Mouse (Mus musculus) forebrain, embryonic 13.5 days (tissue): ENCODE measurements around the gene Olfr480. TPM values are rescaled to one million over a fixed set of nuclear protein-coding genes. Genes with fewer than 3 reads are reported as not detected.

Experiments used
- ATAC-seq: fragments of 200-750 bp; cut with Nextera tagmentation; 2 replicates; pipeline ENCODE4 v1.8.0; 2017
- H3K27ac ChIP-seq: fragments of 300-500 bp; sonication (generic); 2 replicates; pipeline ENCODE4 v1.5.1; 2015; ENCODE audit warnings: inconsistent platforms, mild to moderate bottlenecking, moderate library complexity
- H3K27me3 ChIP-seq: fragments of 300-500 bp; sonication (generic); 2 replicates; pipeline ENCODE4 v1.6.1; 2015; ENCODE audit warnings: mild to moderate bottlenecking, inconsistent platforms
- H3K36me3 ChIP-seq: fragments of 300-500 bp; sonication (generic); 2 replicates; pipeline ENCODE4 v1.6.1; 2015; ENCODE audit warnings: mild to moderate bottlenecking, inconsistent platforms; ENCODE audit not compliant: poor library complexity, severe bottlenecking
- H3K4me1 ChIP-seq: fragments of 300-500 bp; sonication (generic); 2 replicates; pipeline ENCODE4 v1.6.1; 2015; ENCODE audit warnings: inconsistent platforms
- H3K4me2 ChIP-seq: fragments of 300-500 bp; sonication (generic); 2 replicates; pipeline ENCODE4 v1.6.1; 2015; ENCODE audit warnings: inconsistent platforms, mild to moderate bottlenecking, moderate library complexity
- H3K4me3 ChIP-seq: fragments of 300-500 bp; sonication (generic); 2 replicates; pipeline ENCODE4 v1.5.1; 2015; ENCODE audit warnings: mild to moderate bottlenecking, inconsistent platforms
- H3K9ac ChIP-seq: fragments of 300-500 bp; sonication (generic); 2 replicates; pipeline ENCODE4 v1.6.1; 2015; ENCODE audit warnings: mild to moderate bottlenecking, inconsistent platforms
- H3K9me3 ChIP-seq: fragments of 300-500 bp; sonication (generic); replicated peaks from 2 replicates; pipeline ENCODE4 v1.6.1; 2016; ENCODE audit warnings: inconsistent platforms
- WGBS: fragments of 180-500 bp; shearing (Covaris S2); methylation state at CpG from one replicate; pipeline ENCODE4 v1.1.7; 2015; 5-methylcytosine and 5-hydroxymethylcytosine counted together
- polyA plus RNA-seq: library from polyadenylated mRNA; unstranded; fragments of >200 nt; fragmentation: Nextera tagmentation; extraction: Ambion mirVana; gene quantifications from 2 replicates; pipeline ENCODE4 v1.2.1, GENCODE M21; 2015

Olfr480 gene
- polyA plus RNA-seq: not detected in 2 replicates

- Histone ChIP-seq H3K27ac (no peak within 1 kb of the TSS), H3K9ac (no peak within 1 kb of the TSS), H3K27me3 (no peaks in the 10 kb centered on the region), H3K36me3 (no peaks in the 10 kb centered on the region), H3K9me3 (peaks cover 6% of the 10 kb centered on the region; the same call in 1 of the 2 replicates), H3K4me3 (no peak within 1 kb of the TSS), H3K4me1 (no peaks in the 10 kb centered on the region), H3K4me2 (no peak within 1 kb of the TSS)
- WGBS: 88% methylated on average over 1 of the region's 1 CpGs
- no peak for ATAC-seq
Observed at GRCm38 (mm10) chr7:108067246-108067645, at the start of gene Olfr480. Gene Olfr480 (minus strand): TSS chr7:108067346.

GRCm38 (mm10) chr7:108100549-108100948 is 33.4 kb upstream of the Olfr480 start, which contains the start of gene Olfr483:
Gene Olfr483 (plus strand): TSS chr7:108100849.
- Histone ChIP-seq H3K9me3 (no peaks in the 10 kb centered on the region), H3K27me3 (no peaks in the 10 kb centered on the region), H3K27ac (no peak within 1 kb of the TSS), H3K36me3 (no peaks in the 10 kb centered on the region), H3K4me1 (no peaks in the 10 kb centered on the region), H3K4me3 (no peak within 1 kb of the TSS), H3K4me2 (no peak within 1 kb of the TSS), H3K9ac (no peak within 1 kb of the TSS)
- 92% methylated on average over 1 of the region's 1 CpGs for WGBS
- ATAC-seq: no peak

GRCm38 (mm10) chr7:108097486-108097885 is 30.3 kb upstream of the Olfr480 start, which contains the start of gene Olfr482:
Gene Olfr482 (minus strand): TSS chr7:108097586.
- H3K4me2 ChIP-seq: no peak within 1 kb of the TSS
- H3K9me3 ChIP-seq: no peaks in the 10 kb centered on the region
- ATAC-seq: no peak
- H3K36me3 ChIP-seq: no peaks in the 10 kb centered on the region
- H3K27me3 ChIP-seq: no peaks in the 10 kb centered on the region
- H3K4me3 ChIP-seq: no peak within 1 kb of the TSS
- WGBS: 90% methylated on average over 1 of the region's 1 CpGs
- no peaks in the 10 kb centered on the region for H3K4me1 ChIP-seq
- H3K9ac ChIP-seq: no peak within 1 kb of the TSS
- H3K27ac ChIP-seq: no peak within 1 kb of the TSS

- H3K36me3 ChIP-seq: no peaks in the 10 kb centered on the region
- no peak within 1 kb of the TSS for H3K9ac ChIP-seq
- H3K4me2 ChIP-seq: no peak within 1 kb of the TSS
- H3K9me3 ChIP-seq: no peaks in the 10 kb centered on the region
- no peak within 1 kb of the TSS for H3K27ac ChIP-seq
- no peak within 1 kb of the TSS for H3K4me3 ChIP-seq
- H3K27me3 ChIP-seq: no peaks in the 10 kb centered on the region
- no peaks in the 10 kb centered on the region for H3K4me1 ChIP-seq
- no peak for ATAC-seq
Observed at GRCm38 (mm10) chr7:108079555-108079954, 12.4 kb upstream of the Olfr480 start, which contains the start of gene Olfr481. Gene Olfr481 (plus strand): TSS chr7:108079855.

GRCm38 (mm10) chr7:108050393-108050792 is 16.8 kb downstream of the Olfr480 start, which contains the start of gene Olfr479:
Gene Olfr479 (plus strand): TSS chr7:108050693.
- 92% methylated on average over 2 of the region's 2 CpGs for WGBS
- Histone ChIP-seq H3K9me3 (no peaks in the 10 kb centered on the region), H3K27me3 (no peaks in the 10 kb centered on the region), H3K27ac (no peak within 1 kb of the TSS), H3K4me3 (no peak within 1 kb of the TSS), H3K4me2 (no peak within 1 kb of the TSS), H3K4me1 (no peaks in the 10 kb centered on the region), H3K36me3 (no peaks in the 10 kb centered on the region), H3K9ac (no peak within 1 kb of the TSS)
- no peak for ATAC-seq

- no peak for ATAC-seq
- 83% methylated on average over 3 of the region's 3 CpGs for WGBS
- H3K9ac ChIP-seq: no peak within 1 kb of the TSS
Observed at GRCm38 (mm10) chr7:108033889-108034288, 33.3 kb downstream of the Olfr480 start, which contains the start of gene Olfr478. Gene Olfr478 (minus strand): TSS chr7:108033989.

More at GRCm38 (mm10) chr7:108033889-108034288, 33.3 kb downstream of the Olfr480 start, which contains the start of gene Olfr478:
- Histone ChIP-seq H3K27ac (no peak within 1 kb of the TSS), H3K27me3 (no peaks in the 10 kb centered on the region), H3K4me3 (no peak within 1 kb of the TSS), H3K36me3 (no peaks in the 10 kb centered on the region), H3K9me3 (no peaks in the 10 kb centered on the region), H3K4me2 (no peak within 1 kb of the TSS), H3K4me1 (no peaks in the 10 kb centered on the region)

Other genes starting within 250 kb of the Olfr480 start
- gene Olfr469, start 241.8 kb downstream of the Olfr480 start, polyA plus RNA-seq: not detected in 2 replicates
- gene Olfr470, start 219.9 kb downstream of the Olfr480 start, polyA plus RNA-seq: not detected in 2 replicates
- not detected in 2 replicates for gene Olfr472, start 169.4 kb downstream of the Olfr480 start, polyA plus RNA-seq
- not detected in 2 replicates for gene Olfr473, start 136.9 kb downstream of the Olfr480 start, polyA plus RNA-seq
- not detected in 2 replicates for gene Olfr474, start 112.7 kb downstream of the Olfr480 start, polyA plus RNA-seq
- not detected in 2 replicates for gene Olfr476, start 102.5 kb downstream of the Olfr480 start, polyA plus RNA-seq
- not detected in 2 replicates for gene Olfr477, start 80.7 kb downstream of the Olfr480 start, polyA plus RNA-seq
- not detected in 2 replicates for gene Olfr478, start 33.4 kb downstream of the Olfr480 start, polyA plus RNA-seq
- not detected in 2 replicates for gene Olfr479, start 16.7 kb downstream of the Olfr480 start, polyA plus RNA-seq
- gene Olfr481, start 12.5 kb upstream of the Olfr480 start, polyA plus RNA-seq: not detected in 2 replicates
- gene Olfr482, start 30.2 kb upstream of the Olfr480 start, polyA plus RNA-seq: 0.08 and 0.13 TPM in 2 replicates
- not detected in 2 replicates for gene Olfr483, start 33.5 kb upstream of the Olfr480 start, polyA plus RNA-seq
- not detected in 2 replicates for gene Olfr484, start 60.1 kb upstream of the Olfr480 start, polyA plus RNA-seq
- gene Olfr485, start 92.5 kb upstream of the Olfr480 start, polyA plus RNA-seq: not detected in 2 replicates
- not detected in 2 replicates for gene Olfr486, start 105.4 kb upstream of the Olfr480 start, polyA plus RNA-seq
- gene Olfr487, start 147.3 kb upstream of the Olfr480 start, polyA plus RNA-seq: not detected in 2 replicates
- not detected in 2 replicates for gene Olfr488, start 191.0 kb upstream of the Olfr480 start, polyA plus RNA-seq
- gene Olfr490, start 221.6 kb upstream of the Olfr480 start, polyA plus RNA-seq: not detected in 2 replicates
- not detected in 2 replicates for gene Olfr491, start 246.1 kb upstream of the Olfr480 start, polyA plus RNA-seq